16 mouse cellular contexts compared by ENCODE assay signal in the genomic region with DNA sequence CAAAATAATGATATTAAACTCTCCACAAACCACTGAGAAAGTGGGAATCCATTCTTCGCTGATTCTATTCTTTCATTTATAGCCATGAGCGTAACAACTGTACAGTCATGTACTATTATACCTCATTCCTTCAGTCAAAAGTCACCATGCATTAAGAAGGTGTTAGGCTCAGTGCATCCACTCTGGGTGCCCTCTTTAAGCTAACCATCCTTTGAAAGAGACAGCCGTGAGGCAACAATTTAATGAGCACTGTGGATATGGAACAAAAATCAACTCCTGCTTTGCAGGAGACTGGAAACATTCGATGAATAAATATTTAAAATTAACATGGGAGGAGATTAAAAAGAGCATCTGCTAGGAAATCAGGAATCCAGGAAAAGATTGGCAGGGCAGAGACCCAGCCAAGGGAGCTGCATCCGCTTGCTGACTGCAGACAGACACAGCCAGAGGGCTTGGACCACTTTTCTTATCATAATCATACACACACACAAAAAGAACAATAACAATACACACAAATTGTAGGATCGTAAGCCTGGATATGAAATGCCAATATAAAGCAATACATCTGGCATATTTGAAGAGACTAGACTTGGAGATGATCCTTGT.
A peak's percentile ranks its signal among the peaks of the same experiment; 100 is the strongest.
DNase-seq lines count a peak whose midpoint lies in the region; ATAC-seq and TF ChIP-seq lines count a peak whose summit lies in the region.
"Had no signal": no experiment of that assay in that cellular context is flagged by ENCODE, and none has a peak within 500 bp of the region (broad histone marks: within the 10 kb centered on the region; RNA-seq: fewer than 3 reads in every experiment).

No protein-coding gene starts in this region.

- no peaks in the 10 kb centered on the region for H3K27me3 ChIP-seq in forebrain, embryonic 14.5 days (replicated peaks; ENCODE audit: control insufficient read depth, insufficient read depth, low read length)
- H3K27me3 ChIP-seq in forebrain, embryonic 15.5 days, result no peaks in the 10 kb centered on the region
- H3K27me3 ChIP-seq in midbrain, embryonic 12.5 days, result no peaks in the 10 kb centered on the region
- H3K27me3 ChIP-seq in midbrain, embryonic 10.5 days (ENCODE audit: low read depth, poor library complexity, severe bottlenecking), result no peaks in the 10 kb centered on the region
- no peaks in the 10 kb centered on the region for H3K27me3 ChIP-seq in midbrain, embryonic 16.5 days (ENCODE audit: control insufficient read depth, insufficient read depth, low read depth, low read length)
- H3K27me3 ChIP-seq: forebrain, embryonic 12.5 days; heart, embryonic 12.5 days; intestine, embryonic 15.5 days had no signal

- no peak overlapping the region for H3K9ac ChIP-seq in forebrain, embryonic 14.5 days (ENCODE audit: low read length)
- H3K9ac ChIP-seq in forebrain, embryonic 15.5 days (replicated peaks), result no peak overlapping the region
- no peak overlapping the region for H3K9ac ChIP-seq in midbrain, embryonic 12.5 days (replicated peaks)
- H3K9ac ChIP-seq in midbrain, embryonic 16.5 days (ENCODE audit: low read depth, low read length), result no peak overlapping the region
- H3K9ac ChIP-seq: forebrain, embryonic 12.5 days; heart, embryonic 12.5 days; intestine, embryonic 15.5 days had no signal

- no peak for TF ChIP-seq CTCF in left cerebral cortex, adult 2 months (IDR thresholded peaks at IDR 0.05)

- H3K9me3 ChIP-seq in forebrain, embryonic 14.5 days (replicated peaks; ENCODE audit: control insufficient read depth, low read length), result no peaks in the 10 kb centered on the region
- no peaks in the 10 kb centered on the region for H3K9me3 ChIP-seq in forebrain, embryonic 15.5 days
- H3K9me3 ChIP-seq in midbrain, embryonic 12.5 days, result no peaks in the 10 kb centered on the region
- H3K9me3 ChIP-seq in midbrain, embryonic 10.5 days (replicated peaks), result no peaks in the 10 kb centered on the region
- H3K9me3 ChIP-seq in midbrain, embryonic 16.5 days (replicated peaks; ENCODE audit: control insufficient read depth, low read length, poor library complexity, severe bottlenecking), result no peaks in the 10 kb centered on the region
- H3K9me3 ChIP-seq: forebrain, embryonic 12.5 days; heart, embryonic 12.5 days; hindbrain, embryonic 10.5 days; intestine, embryonic 15.5 days had no signal

- no peak overlapping the region for H3K27ac ChIP-seq in forebrain, embryonic 14.5 days (ENCODE audit: low read depth, low read length)
- no peak overlapping the region for H3K27ac ChIP-seq in forebrain, embryonic 15.5 days (replicated peaks)
- 0 out of 2 replicates have a peak overlapping the region, but pooled peaks have one; percentile 15 for H3K27ac ChIP-seq in midbrain, embryonic 12.5 days (replicated peaks)
- H3K27ac ChIP-seq in midbrain, embryonic 10.5 days (replicated peaks), result no peak overlapping the region
- peak overlapping the region; percentile 55 for H3K27ac ChIP-seq in midbrain, embryonic 16.5 days (ENCODE audit: low read length)
- no peak overlapping the region for H3K27ac ChIP-seq in left cerebral cortex, adult 2 months
- H3K27ac ChIP-seq: forebrain, embryonic 12.5 days; heart, adult 2 months; intestine, embryonic 15.5 days had no signal

- no peaks in the 10 kb centered on the region for H3K4me1 ChIP-seq in forebrain, embryonic 14.5 days (ENCODE audit: control insufficient read depth, insufficient read depth, low read length)
- H3K4me1 ChIP-seq in forebrain, embryonic 15.5 days, result peaks cover 7% of the 10 kb centered on the region; the same call in 1 of the 2 replicates
- H3K4me1 ChIP-seq in midbrain, embryonic 12.5 days, result peaks cover 5% of the 10 kb centered on the region
- H3K4me1 ChIP-seq in midbrain, embryonic 10.5 days, result peaks cover 9% of the 10 kb centered on the region
- peaks cover 2% of the 10 kb centered on the region; the same call in 1 of the 2 replicates for H3K4me1 ChIP-seq in midbrain, embryonic 16.5 days (ENCODE audit: control insufficient read depth, insufficient read depth, low read length)
- H3K4me1 ChIP-seq: heart, embryonic 12.5 days; intestine, embryonic 15.5 days had no signal

- peak; percentile 61 for ATAC-seq in forebrain, embryonic 14.5 days
- ATAC-seq in forebrain, embryonic 15.5 days (replicated peaks), result no peak
- ATAC-seq in midbrain, embryonic 12.5 days (ENCODE audit: low FRiP score, low read depth), result 0 out of 2 replicates have a peak, but pooled peaks have one; percentile 20
- peak; percentile 80 for ATAC-seq in midbrain, embryonic 16.5 days
- ATAC-seq: intestine, embryonic 15.5 days had no signal

- H3K4me3 ChIP-seq in forebrain, embryonic 14.5 days (ENCODE audit: low read depth, low read length), result no peak overlapping the region
- H3K4me3 ChIP-seq in forebrain, embryonic 15.5 days, result no peak overlapping the region
- no peak overlapping the region for H3K4me3 ChIP-seq in midbrain, embryonic 12.5 days
- H3K4me3 ChIP-seq in midbrain, embryonic 10.5 days, result no peak overlapping the region
- no peak overlapping the region for H3K4me3 ChIP-seq in midbrain, embryonic 16.5 days (ENCODE audit: low read depth, low read length)
- H3K4me3 ChIP-seq in left cerebral cortex, adult 2 months, result no peak overlapping the region
- H3K4me3 ChIP-seq: forebrain, embryonic 12.5 days; heart, adult 2 months; heart, embryonic 12.5 days; hindbrain, embryonic 10.5 days; intestine, embryonic 15.5 days had no signal

- peak; percentile 5 for DNase-seq in forebrain, embryonic 14.5 days (ENCODE audit: low spot score)
- no peak for DNase-seq in midbrain, embryonic 10.5 days (ENCODE audit: low spot score)
- peak; percentile 6 for DNase-seq in brain, embryonic 18.5 days (ENCODE audit: low read depth, low spot score)
- DNase-seq in left cerebral cortex, postnatal 4 days, result no peak
- DNase-seq in left cerebral cortex, adult 2 months (ENCODE audit: extremely low spot score in 1 of 2, low spot score in 2 of 2), result no peak
- DNase-seq: adrenal gland, postnatal 14 days; cerebellum, adult 2 months; gastrocnemius, postnatal 14 days; heart, adult 2 months had no signal

- WGBS in forebrain, embryonic 14.5 days, result 75% methylated on average over 6 of the region's 6 CpGs
- 69% methylated on average over 6 of the region's 6 CpGs for WGBS in forebrain, embryonic 15.5 days
- WGBS in midbrain, embryonic 12.5 days, result 82% methylated on average over 6 of the region's 6 CpGs
- 91% methylated on average over 6 of the region's 6 CpGs for WGBS in midbrain, embryonic 10.5 days
- WGBS in midbrain, embryonic 16.5 days, result 52% methylated on average over 6 of the region's 6 CpGs

- H3K4me2 ChIP-seq in forebrain, embryonic 14.5 days (ENCODE audit: low read length), result no peak overlapping the region
- no peak overlapping the region for H3K4me2 ChIP-seq in forebrain, embryonic 15.5 days (replicated peaks)
- H3K4me2 ChIP-seq in midbrain, embryonic 12.5 days (replicated peaks), result no peak overlapping the region
- no peak overlapping the region for H3K4me2 ChIP-seq in midbrain, embryonic 16.5 days (ENCODE audit: low read length)
- H3K4me2 ChIP-seq: forebrain, embryonic 12.5 days; heart, embryonic 12.5 days; intestine, embryonic 15.5 days had no signal

- intact Hi-C loops in left cerebral cortex, postnatal 4 days (cut with DNase I), result no loop called here
- intact Hi-C loops in left cerebral cortex, adult 2 months (cut with DNase I), result no loop called here

- H3K36me3 ChIP-seq in forebrain, embryonic 14.5 days (ENCODE audit: control insufficient read depth, insufficient read depth, low read length), result no peaks in the 10 kb centered on the region
- H3K36me3 ChIP-seq in forebrain, embryonic 15.5 days, result no peaks in the 10 kb centered on the region
- H3K36me3 ChIP-seq in midbrain, embryonic 12.5 days, result no peaks in the 10 kb centered on the region
- H3K36me3 ChIP-seq in midbrain, embryonic 10.5 days, result no peaks in the 10 kb centered on the region
- H3K36me3 ChIP-seq in midbrain, embryonic 16.5 days (ENCODE audit: control insufficient read depth, insufficient read depth, low read length), result no peaks in the 10 kb centered on the region
- H3K36me3 ChIP-seq: forebrain, embryonic 12.5 days; heart, embryonic 12.5 days; hindbrain, embryonic 10.5 days; intestine, embryonic 15.5 days had no signal

Comparison
In these comparisons a context has a peak if more than half of its experiments do, and no peak if none do; other contexts are left out.
1. H3K27ac ChIP-seq: peak in midbrain, embryonic 12.5 days (single experiment) and midbrain, embryonic 16.5 days (single experiment); none in forebrain, embryonic 14.5 days (single experiment), forebrain, embryonic 15.5 days (single experiment), midbrain, embryonic 10.5 days (single experiment) and left cerebral cortex, adult 2 months (single experiment).
2. DNase-seq: peak in forebrain, embryonic 14.5 days (single experiment) and brain, embryonic 18.5 days (single experiment); none in midbrain, embryonic 10.5 days (single experiment), left cerebral cortex, postnatal 4 days (single experiment) and left cerebral cortex, adult 2 months (0 of 2).